Mouse (Mus musculus) forebrain, postnatal 0 days (tissue): ENCODE measurements around the gene Smagp. TPM values are rescaled to one million over a fixed set of nuclear protein-coding genes. Genes with fewer than 3 reads are reported as not detected.

Source experiments
- ATAC-seq: fragments of 200-750 bp; cut with Nextera tagmentation; 2 replicates; pipeline ENCODE4 v1.8.0; 2017; ENCODE audit warnings: mild to moderate bottlenecking, moderate library complexity
- DNase-seq: peaks from one replicate; pipeline ENCODE4 v3.0.0-alpha.2; 2015
- H3K27ac ChIP-seq: fragments of 300-500 bp; sonication (generic); 2 replicates; pipeline ENCODE4 v1.5.1; 2014; ENCODE audit warnings: low read depth, mild to moderate bottlenecking, antibody characterized with exemption, low read length, moderate library complexity, mixed read lengths
- H3K27me3 ChIP-seq: fragments of 300-500 bp; sonication (generic); 2 replicates; pipeline ENCODE4 v1.6.1; 2014; ENCODE audit warnings: mild to moderate bottlenecking, low read length, mixed read lengths; ENCODE audit not compliant: insufficient read depth
- H3K36me3 ChIP-seq: fragments of 300-500 bp; sonication (generic); 2 replicates; pipeline ENCODE4 v1.6.1; 2014; ENCODE audit warnings: mild to moderate bottlenecking, moderate library complexity; ENCODE audit not compliant: insufficient read depth
- H3K4me1 ChIP-seq: fragments of 300-500 bp; sonication (generic); 2 replicates; pipeline ENCODE4 v1.6.1; 2014; ENCODE audit warnings: antibody characterized with exemption; ENCODE audit not compliant: insufficient read depth
- H3K4me2 ChIP-seq: fragments of 300-500 bp; sonication (generic); 2 replicates; pipeline ENCODE4 v1.6.1; 2014; ENCODE audit warnings: low read depth, mild to moderate bottlenecking, moderate library complexity
- H3K4me3 ChIP-seq: fragments of 300-500 bp; sonication (generic); 2 replicates; pipeline ENCODE4 v1.5.1; 2014; ENCODE audit warnings: low read depth, low read length, mixed read lengths
- H3K9ac ChIP-seq: fragments of 300-500 bp; sonication (generic); 2 replicates; pipeline ENCODE4 v1.6.1; 2014; ENCODE audit warnings: mild to moderate bottlenecking
- H3K9me3 ChIP-seq: fragments of 300-500 bp; sonication (generic); 2 replicates; pipeline ENCODE4 v1.6.1; 2016; ENCODE audit warnings: low read length
- CTCF ChIP-seq: sonication (generic); IDR thresholded peaks from 2 replicates; pipeline ENCODE4 v1.5.1; 2016; ENCODE audit warnings: antibody characterized with exemption, control low read depth, low read depth
- WGBS: fragments of 180-500 bp; shearing (Covaris S2); extraction: QIAGEN DNeasy Blood & Tissue Kit; methylation state at CpG from one replicate; pipeline ENCODE4 v1.1.7; 2014; 5-methylcytosine and 5-hydroxymethylcytosine counted together
- polyA plus RNA-seq: library from polyadenylated mRNA; unstranded; fragments of >200 nt; fragmentation: Nextera tagmentation; extraction: Ambion mirVana; gene quantifications from 2 replicates; pipeline ENCODE4 v1.2.1, GENCODE M21; 2015
- total RNA-seq: library from RNA; depleted of rRNA; stranded (reverse); fragments of >200 nt; gene quantifications from 2 replicates; pipeline ENCODE4 v1.2.3, GENCODE M21; 2014

Smagp gene
- total and polyA plus RNA-seq, 2 experiments from 2014 or later = 3.9 to 6.2 TPM

GRCm38 (mm10) chr15:100598287-100598882 is 38.4 kb downstream of the Smagp start:
- ATAC-seq (no peak), DNase-seq (no peak)
- no peak for TF ChIP-seq CTCF
- peak overlapping the region; percentile 93 for H3K4me2 ChIP-seq
- peak overlapping the region; percentile 88 for H3K27ac ChIP-seq
- H3K36me3 ChIP-seq = no peaks in the 10 kb centered on the region
- peaks cover 5% of the 10 kb centered on the region; the same call in 1 of the 2 replicates for H3K4me1 ChIP-seq
- H3K4me3 ChIP-seq = peak overlapping the region; percentile 97
- H3K9me3 ChIP-seq = no peaks in the 10 kb centered on the region
- H3K9ac ChIP-seq = peak overlapping the region; percentile 95; the same call in 1 of the 2 replicates
- 31% methylated on average over 9 of the region's 9 CpGs for WGBS
- no peaks in the 10 kb centered on the region for H3K27me3 ChIP-seq

- Histone ChIP-seq H3K4me1 (no peaks in the 10 kb centered on the region), H3K4me3 (no peak overlapping the region), H3K36me3 (peaks cover 23% of the 10 kb centered on the region), H3K4me2 (no peak overlapping the region), H3K9me3 (no peaks in the 10 kb centered on the region), H3K27me3 (no peaks in the 10 kb centered on the region), H3K9ac (no peak overlapping the region), H3K27ac (no peak overlapping the region)
- DNase-seq = no peak
- WGBS = 94% methylated on average over 6 of the region's 6 CpGs
- no peak for ATAC-seq
- no peak for TF ChIP-seq CTCF
Measured at GRCm38 (mm10) chr15:100592817-100593216, 43.9 kb downstream of the Smagp start.

GRCm38 (mm10) chr15:100590436-100590835 is 46.3 kb downstream of the Smagp start:
- no peak for DNase-seq
- H3K4me2 ChIP-seq = no peak overlapping the region
- no peak overlapping the region for H3K9ac ChIP-seq
- ATAC-seq = no peak
- no peaks in the 10 kb centered on the region for H3K27me3 ChIP-seq
- no peaks in the 10 kb centered on the region for H3K4me1 ChIP-seq
- WGBS = 78% methylated on average over 8 of the region's 8 CpGs
- H3K27ac ChIP-seq = no peak overlapping the region
- no peaks in the 10 kb centered on the region for H3K9me3 ChIP-seq
- H3K36me3 ChIP-seq = peaks cover 46% of the 10 kb centered on the region
- TF ChIP-seq CTCF = no peak
- H3K4me3 ChIP-seq = no peak overlapping the region

GRCm38 (mm10) chr15:100588297-100588696 is 48.4 kb downstream of the Smagp start:
- Histone ChIP-seq H3K4me1 (no peaks in the 10 kb centered on the region), H3K4me2 (no peak overlapping the region), H3K27me3 (no peaks in the 10 kb centered on the region), H3K27ac (no peak overlapping the region), H3K36me3 (peaks cover 57% of the 10 kb centered on the region), H3K9me3 (no peaks in the 10 kb centered on the region), H3K4me3 (no peak overlapping the region), H3K9ac (no peak overlapping the region)
- TF ChIP-seq CTCF = no peak
- ATAC-seq (no peak), DNase-seq (no peak)
- WGBS = 86% methylated on average over 6 of the region's 6 CpGs

GRCm38 (mm10) chr15:100587166-100587565 is 49.6 kb downstream of the Smagp start:
- peaks cover 69% of the 10 kb centered on the region for H3K36me3 ChIP-seq

GRCm38 (mm10) chr15:100585931-100586330 is 50.8 kb downstream of the Smagp start:
- no peak for TF ChIP-seq CTCF
- no peak overlapping the region for H3K4me2 ChIP-seq

More at GRCm38 (mm10) chr15:100587166-100587565, 49.6 kb downstream of the Smagp start:
- ATAC-seq = no peak
- no peak overlapping the region for H3K4me2 ChIP-seq
- no peak for TF ChIP-seq CTCF
- 82% methylated on average over 4 of the region's 4 CpGs for WGBS
- no peak overlapping the region for H3K9ac ChIP-seq
- no peaks in the 10 kb centered on the region for H3K27me3 ChIP-seq
- H3K9me3 ChIP-seq = no peaks in the 10 kb centered on the region
- no peak overlapping the region for H3K4me3 ChIP-seq
- no peak for DNase-seq
- H3K4me1 ChIP-seq = no peaks in the 10 kb centered on the region
- H3K27ac ChIP-seq = no peak overlapping the region

GRCm38 (mm10) chr15:100580108-100580507 is 56.6 kb downstream of the Smagp start:
- Histone ChIP-seq H3K36me3 (peaks cover 68% of the 10 kb centered on the region), H3K4me3 (no peak overlapping the region), H3K27me3 (no peaks in the 10 kb centered on the region), H3K9ac (no peak overlapping the region), H3K4me1 (no peaks in the 10 kb centered on the region), H3K4me2 (no peak overlapping the region), H3K27ac (no peak overlapping the region), H3K9me3 (no peaks in the 10 kb centered on the region)
- no peak for TF ChIP-seq CTCF
- no peak for DNase-seq
- no peak for ATAC-seq
- 90% methylated on average over 10 of the region's 10 CpGs for WGBS

More at GRCm38 (mm10) chr15:100585931-100586330, 50.8 kb downstream of the Smagp start:
- Histone ChIP-seq H3K9me3 (no peaks in the 10 kb centered on the region), H3K9ac (no peak overlapping the region), H3K4me1 (no peaks in the 10 kb centered on the region), H3K36me3 (peaks cover 71% of the 10 kb centered on the region), H3K27ac (no peak overlapping the region), H3K27me3 (no peaks in the 10 kb centered on the region), H3K4me3 (no peak overlapping the region)
- WGBS = 93% methylated on average over 16 of the region's 16 CpGs
- no peak for DNase-seq
- no peak for ATAC-seq
